Mouse (Mus musculus) adrenal gland, postnatal 10 days (tissue): ENCODE data around the gene Cdh20. TPM values are rescaled to one million over a fixed set of nuclear protein-coding genes. Genes with fewer than 3 reads are reported as not detected.

Source experiments
- DNase-seq: peaks from one replicate; pipeline ENCODE4 v3.0.0; 2021; ENCODE audit warnings: mixed read lengths
- long read RNA-seq, 2 experiments: library from polyadenylated mRNA; stranded (forward); transcript quantifications; one replicate each; pipeline ENCODE4 v2.0.0; 2021
- total RNA-seq, 2 experiments: library from RNA; stranded (reverse); gene quantifications; 2 replicates each; pipeline ENCODE4 v1.2.3; 2021

Cdh20 gene
- under 1 TPM; 0.33 to 0.36 TPM for total RNA-seq
- long read RNA-seq, experiment 1, result 0 reads
- long read RNA-seq, experiment 2, result 0 reads

DNA sequence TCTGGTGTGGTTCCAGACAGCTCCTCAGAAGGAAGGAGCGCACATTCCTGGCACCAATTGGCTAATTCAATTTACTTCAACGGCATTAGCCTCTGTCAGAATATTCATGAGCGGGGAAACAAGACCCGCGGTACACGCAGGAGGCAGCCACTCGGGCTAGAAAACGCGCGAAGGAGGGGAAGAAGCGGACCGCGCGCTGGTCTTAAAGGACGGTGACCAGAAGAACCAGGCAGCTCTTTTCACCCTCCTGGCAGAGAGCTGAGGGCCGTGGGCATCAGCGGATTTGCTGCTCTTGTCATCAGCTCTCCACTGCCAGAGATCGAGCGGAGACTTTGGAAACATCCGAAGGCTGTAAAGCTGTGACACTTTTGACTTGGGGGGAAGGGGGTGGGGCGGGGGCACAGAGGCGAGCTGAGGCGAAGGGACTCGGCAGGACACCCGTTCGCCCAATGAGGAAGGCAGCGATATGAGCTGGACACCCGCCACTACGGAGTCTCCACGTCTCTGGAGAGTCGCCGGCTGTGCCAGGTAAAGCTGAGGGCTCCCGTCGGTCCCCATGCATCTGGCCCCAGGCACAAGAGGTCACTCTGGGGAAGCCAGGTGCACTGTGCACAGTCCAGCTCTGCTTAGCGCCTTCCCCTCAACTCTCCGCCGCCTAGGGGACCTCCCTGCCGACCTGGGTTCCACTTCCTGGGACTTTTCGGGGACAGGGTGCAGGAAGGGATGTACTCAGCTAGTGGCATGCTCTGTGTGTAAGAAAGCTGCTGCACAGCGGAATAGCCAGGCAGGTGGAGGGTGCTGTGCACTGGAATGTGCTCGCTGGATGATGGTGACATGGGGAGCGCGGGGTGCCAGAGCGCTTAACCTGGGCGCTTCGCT is at the start of gene Cdh20:
Cdh20 (plus strand) TSS at position 159 of the 879 bp plus-strand sequence.
- peak; percentile 11 for DNase-seq

DNA sequence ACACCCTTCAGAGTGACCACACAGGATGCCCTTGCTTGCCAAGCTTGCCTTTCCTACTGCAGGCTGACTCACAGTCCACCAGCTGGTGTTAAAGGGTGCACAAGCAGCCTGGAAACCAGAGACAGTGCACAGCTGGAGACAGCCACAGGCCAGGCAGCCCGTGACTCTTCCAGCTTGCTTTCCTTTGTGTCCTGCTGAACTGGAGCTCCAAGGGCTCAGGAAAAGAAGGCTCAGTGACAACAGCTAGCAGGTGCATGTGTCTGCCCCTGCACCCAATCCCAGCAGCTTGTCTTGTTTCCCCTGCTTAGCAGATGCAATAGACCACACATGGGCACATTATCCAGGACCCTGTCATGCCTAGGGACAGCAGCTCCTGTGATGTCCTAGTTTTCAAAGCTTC is 21.5 kb upstream of the Cdh20 start:
- DNase-seq, result no peak

DNA sequence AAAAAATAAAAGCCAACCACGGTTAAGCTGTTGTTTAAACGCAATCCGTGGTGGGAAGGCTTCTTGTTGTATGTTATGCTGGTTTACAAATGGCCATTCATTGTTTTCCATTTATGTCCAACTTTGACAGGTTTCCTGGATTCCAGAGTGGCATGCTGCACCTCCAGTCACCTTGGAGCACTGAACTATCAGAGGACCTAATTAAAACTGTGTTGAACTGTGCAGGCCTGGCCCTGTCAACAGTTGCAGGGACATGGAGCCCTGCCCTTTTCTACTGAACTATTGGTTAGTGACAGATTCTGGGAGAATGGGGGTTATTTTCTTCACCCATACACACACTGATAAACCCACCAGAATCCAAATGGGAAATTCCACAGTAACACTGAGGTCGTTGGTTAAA is 20.9 kb upstream of the Cdh20 start:
- no peak for DNase-seq

DNA sequence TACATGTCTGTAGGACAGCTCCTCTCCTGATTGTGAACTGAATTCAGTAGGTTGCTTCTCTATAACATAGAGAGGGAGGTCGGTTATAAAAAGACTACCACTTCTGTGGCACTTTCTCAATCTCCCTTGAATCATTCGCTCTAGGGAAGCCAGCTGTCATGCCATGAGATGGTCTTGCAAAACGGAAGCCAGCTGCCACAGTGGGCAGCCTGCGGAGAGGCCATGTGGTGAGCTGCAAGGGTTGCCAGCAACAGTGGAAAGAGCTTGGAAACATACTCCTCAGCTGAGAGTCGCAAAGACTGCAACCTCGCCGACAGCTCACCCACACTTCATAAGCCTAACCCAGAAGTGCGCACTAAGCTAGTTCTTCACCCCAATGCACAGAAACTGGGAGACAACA is 13.8 kb upstream of the Cdh20 start:
- DNase-seq, result no peak

DNA sequence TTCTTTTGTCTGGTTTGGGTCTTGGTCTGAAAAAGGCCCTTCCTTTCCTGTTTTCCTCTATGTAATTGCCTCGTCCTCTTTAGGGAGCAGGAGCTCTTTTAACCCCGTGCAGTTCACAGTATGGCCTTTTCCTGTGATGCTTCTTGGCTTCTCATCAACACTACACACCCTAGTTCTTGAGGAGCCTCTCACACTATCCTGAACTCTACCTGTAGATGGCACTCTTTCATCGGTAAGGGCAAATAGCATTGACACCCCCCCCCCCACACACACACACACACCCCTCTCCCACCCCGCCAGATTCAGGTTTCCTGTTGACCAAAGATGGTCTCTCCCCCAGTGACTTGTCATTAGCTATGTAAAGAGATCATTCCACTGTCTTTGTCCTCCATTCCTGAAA is 12.4 kb upstream of the Cdh20 start:
- no peak for DNase-seq

DNA sequence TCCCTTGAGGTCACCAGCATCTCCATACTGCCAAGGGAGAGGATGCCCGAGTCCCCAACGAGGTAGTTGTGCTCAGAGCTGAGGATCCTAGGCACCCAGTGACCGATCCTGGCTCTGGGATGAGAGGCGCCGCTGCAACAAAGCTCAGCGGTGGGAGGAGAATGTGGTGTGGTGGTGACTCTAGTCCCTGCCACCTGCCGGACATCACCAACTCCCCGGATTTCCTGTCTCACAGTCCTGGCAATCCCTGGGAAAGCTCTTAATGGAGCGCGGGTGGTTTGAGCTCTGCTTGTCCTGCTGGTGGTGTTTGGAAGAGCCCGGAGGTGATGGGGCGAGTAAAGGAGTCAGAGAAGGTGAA is 900 bp downstream of the Cdh20 start:
- DNase-seq, result no peak

DNA sequence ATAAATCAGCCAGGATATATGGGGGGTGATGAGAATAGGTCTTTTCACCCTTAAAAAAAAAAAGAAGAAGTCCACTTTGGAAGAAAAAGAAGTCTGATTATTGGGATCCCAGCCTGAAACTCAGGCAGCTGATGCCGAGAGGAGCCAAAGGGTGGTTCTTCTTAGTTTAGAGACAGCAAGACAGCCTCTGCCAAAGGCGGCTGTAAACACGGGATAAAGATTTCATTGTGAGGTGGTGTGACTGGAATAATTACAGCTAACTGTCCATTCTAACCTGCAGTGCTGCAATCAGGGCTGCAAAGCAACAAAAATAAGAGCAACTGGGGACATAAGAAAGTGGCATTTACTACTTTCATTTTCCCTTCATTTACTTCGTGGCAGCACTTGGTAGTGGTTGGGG is 3.6 kb downstream of the Cdh20 start:
- DNase-seq, result no peak

DNA sequence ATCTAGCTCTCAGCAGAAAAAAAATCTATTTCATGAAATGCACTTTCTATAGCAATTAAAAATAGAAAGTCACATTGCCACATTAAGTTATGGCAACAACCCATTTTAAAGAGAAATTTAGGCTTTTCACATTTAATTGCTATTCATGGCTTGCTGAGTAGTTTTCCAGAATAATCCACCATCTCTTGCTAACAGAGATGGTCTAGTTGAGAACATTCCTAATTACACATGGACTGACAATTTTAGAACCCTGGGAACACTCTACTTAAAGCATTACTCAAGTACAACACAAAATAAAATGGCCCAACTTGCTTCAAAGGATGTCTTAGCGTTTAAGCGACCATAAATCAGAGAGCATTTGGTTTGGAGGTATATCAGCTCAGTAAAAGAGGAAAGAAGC is 4.9 kb downstream of the Cdh20 start:
- no peak for DNase-seq

DNA sequence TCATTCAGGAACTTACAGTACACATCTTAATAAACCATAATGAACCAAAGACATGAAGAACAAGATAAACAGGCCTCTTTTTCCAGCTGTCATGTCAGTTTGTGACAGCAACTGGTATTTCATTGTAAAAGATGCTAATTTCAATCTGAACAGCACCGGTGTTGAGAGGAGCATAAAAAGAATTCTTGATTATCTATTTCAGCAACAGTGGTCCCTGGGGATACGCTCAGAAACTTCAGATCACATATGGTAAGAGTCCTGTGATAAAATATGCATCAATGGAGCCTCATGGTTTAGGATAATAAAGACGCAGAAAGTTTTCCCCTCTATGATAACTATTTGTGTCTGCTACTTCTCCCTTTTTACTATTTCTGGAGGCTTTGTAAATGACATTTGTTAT is 25.2 kb downstream of the Cdh20 start:
- DNase-seq, result no peak

DNA sequence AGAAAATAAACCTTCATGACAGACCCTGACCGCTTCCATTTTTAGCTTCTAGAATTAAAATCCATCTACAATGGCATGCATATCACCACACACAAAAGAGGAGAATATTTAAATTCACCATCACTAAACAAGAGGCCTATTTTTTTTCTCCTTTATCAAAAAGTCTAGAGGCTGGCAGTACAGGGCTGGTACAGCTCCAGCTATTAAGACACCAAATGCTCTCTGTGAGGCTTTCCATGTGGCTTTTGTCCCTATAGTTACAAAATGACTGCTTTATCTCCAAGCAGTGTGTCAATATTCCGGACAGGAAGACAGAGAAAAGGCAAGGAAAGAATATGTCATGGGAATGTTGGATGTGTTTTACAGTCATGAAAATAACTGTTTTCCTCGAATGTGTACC is 27.8 kb downstream of the Cdh20 start:
- no peak for DNase-seq

DNA sequence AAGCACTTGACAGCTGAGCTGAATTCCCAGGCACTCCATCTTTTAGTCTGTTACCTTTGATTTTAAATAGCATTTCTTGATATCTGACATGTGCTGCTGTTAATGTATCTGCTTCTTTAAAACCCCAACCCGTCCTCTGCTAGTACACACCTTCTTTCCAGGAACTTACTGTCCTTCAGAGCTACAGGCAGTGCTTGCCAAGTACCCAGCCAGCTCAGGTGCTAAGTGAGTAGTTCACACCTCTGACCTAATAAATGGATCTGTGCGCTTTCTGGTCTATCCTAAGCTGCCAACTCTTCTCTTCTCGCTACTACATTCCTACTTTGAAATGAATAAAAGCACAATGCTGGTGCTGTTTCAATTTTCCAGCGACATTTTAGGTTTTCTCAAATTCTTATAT is 28.8 kb downstream of the Cdh20 start:
- DNase-seq, result no peak

DNA sequence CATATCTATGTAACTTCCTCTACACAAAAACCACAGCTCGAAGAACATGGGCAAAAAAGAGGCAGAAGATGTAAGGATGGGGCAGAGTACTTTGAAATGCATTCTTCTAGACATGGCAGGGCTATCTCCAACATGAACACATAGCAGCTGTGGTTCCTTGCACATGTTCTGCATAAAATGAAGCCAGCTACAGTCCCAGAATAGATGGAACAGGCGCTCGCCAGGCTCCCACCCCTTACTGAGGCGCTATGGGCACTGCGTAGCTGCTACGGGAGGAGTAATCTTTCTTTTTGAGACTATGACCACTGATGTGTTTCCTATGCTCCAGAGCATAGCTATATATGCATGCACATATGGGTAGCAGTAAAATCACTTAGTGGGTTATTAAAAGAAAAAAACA is 36.4 kb downstream of the Cdh20 start:
- DNase-seq, result no peak

DNA sequence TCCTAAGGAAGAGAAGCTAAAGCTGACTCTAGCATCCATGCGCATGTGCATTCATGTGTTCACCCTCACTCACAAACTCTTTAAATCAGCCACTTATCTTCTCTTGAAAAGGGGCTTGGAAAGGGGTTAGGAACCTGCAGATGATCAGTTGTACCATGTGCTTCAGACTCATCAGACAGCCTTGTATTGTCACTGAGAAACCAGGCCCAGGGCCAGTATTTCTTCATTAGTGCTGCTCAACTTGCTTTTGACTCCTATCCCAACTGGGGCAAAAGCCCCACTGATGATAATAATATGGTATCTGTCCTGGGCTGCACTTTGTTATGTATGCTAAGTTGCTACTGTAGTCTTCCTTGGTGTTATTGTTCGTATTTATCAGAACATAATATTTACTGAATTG is 38.9 kb downstream of the Cdh20 start:
- DNase-seq, result no peak

DNA sequence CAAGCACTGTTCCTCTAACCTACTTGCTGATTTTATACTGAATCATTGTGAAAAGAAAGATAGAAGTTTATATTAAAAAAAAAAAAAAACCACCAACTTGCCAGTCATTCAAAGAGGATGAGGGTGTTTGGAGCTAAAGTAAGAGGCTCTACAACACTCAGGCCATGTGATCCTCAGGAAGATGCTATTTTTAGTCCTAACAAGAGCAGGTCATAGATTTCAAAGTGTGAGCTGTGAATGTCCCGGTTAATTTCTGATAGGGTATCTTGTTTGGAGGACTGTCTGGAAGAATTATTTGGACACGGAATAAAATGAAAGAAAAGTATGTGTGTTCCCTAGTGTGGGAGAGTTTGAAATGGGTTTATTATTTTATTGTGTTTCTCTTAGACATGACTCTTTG is 49.2 kb downstream of the Cdh20 start:
- DNase-seq, result no peak

DNA sequence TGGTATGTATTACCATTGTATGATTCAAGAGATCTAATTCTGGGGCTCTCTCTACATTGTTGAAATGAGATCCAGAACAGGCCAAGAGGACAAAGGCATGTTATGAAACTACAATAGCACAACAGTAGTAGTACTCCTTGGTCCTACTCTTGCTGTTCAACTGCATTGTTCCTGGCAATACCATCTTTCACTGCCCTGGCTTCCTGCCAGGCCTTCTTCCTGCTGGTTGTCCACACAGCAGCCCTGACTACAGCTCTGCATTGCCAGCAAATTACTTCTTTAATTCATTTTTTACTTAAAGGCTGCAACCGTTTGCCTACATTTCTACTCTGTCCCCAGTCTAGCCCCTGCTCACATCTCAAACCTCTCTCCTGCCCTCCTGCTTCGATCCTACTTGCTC is 59.8 kb downstream of the Cdh20 start:
- DNase-seq, result peak; percentile 6

DNA sequence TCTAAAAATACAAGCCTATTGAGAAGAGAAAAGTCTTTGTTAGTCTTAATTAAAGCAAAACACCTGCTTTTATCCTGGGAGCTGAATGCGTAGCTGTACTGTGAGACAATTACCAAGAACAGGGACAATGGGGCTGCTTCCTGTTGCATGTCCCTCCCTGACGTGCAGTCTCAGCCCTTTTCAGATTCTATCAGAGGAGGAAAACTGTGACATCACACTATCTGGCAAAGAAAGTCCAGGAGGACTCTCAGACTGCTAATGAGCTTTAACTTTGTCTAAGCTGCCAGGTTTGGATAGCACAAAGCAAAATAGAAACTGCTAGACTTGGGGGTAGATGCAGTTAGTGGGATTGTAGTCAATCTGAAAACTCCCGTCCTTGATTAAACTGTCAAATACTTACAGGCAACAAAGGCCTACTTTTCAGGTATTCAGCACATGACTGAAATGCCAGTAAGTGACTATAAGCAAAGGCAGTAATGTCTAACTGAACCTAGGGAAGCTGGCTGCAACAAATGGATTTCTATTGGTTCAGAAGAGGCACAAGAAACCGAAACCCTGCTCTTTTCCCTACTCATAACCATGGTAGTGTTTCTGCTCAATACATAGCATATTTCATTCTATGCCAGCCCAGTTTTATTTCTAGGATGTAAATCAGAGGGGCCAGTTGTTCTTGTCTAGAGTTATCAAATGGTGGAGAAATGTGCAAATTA is 70.0 kb downstream of the Cdh20 start:
- no peak for DNase-seq

DNA sequence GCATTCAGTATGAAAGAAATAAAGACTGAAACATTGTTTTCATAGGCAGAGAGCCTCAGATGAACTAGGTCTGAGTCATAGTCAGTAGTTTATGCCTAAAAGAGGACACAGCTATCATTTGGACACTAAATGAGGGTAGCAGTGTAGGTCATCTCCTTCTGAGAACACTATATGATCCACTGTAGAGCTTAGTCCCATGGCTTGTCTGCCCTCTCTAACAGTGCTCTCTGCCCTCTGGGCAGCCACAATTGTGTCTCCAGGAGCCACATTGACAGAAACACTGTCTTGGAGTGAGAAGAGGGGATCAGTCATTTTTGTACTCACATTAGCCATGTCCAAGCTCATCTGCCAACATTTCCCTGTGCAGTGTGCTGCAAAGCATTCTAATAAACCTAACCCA is 70.7 kb downstream of the Cdh20 start:
- no peak for DNase-seq

DNA sequence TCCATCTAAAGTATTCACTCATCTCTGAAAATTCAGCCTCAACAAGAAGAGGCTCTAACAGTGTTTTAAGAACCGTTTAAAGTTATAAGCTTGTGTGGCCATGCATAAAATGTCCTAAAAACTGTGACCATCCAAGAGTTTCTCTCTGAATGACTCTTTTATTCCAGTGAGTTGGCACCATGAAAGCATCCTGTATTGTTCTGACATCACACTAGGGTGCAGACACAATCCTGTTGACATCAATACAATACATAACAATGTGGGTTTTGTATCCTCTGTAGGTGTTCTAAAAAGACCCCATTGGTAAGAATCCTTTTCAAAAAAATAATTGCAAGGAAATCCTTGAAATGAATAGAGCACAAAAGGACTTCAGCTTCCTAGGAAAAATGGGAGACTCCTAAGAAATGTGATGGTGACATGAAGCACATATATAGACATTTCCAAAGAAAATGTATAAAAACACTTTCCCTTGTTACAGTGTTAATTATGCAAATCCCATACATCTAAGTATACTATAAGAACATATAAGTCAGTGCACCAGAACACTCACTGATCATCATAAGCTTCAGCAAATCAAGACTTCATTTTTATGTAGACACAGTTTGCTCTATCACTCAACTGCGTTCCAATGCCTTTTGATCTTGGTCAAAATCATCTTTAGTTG is 80.1 kb downstream of the Cdh20 start:
- DNase-seq, result no peak

DNA sequence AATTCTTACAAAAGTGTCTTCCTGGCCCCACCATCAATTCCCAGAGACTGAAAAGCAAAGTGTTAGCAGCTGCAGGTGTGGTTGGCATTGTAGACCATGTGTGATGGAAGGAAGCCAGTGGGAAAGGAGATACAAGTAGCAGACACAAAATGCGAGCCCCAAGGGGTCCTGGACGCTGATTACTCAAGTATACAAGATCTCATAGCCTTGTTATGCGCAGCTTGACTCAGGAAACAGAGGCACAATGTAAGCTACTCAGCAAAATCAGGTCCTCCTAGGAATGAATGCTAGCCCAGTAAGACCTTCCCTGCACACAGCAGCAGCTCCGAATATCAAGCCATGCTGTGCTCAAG is 80.6 kb downstream of the Cdh20 start:
- no peak for DNase-seq

DNA sequence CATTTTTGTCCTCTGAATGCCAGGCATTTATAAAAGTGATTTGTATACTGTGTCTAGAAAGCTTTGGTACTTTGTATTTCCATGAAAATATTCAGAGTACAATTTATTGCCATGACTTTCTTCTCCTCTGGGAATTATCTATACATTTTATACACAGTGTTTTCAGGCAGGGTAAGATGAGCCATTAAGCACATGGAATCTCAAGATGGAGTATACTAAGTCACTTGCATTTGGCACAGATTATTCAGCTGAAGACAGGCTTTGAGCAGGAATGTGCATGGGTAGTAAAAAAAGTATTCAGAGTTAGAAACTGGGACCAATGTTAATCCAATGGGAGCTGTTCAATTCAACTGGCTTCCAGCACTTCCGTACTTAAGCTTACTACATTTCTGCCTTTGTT is 109.1 kb downstream of the Cdh20 start:
- DNase-seq, result no peak

DNA sequence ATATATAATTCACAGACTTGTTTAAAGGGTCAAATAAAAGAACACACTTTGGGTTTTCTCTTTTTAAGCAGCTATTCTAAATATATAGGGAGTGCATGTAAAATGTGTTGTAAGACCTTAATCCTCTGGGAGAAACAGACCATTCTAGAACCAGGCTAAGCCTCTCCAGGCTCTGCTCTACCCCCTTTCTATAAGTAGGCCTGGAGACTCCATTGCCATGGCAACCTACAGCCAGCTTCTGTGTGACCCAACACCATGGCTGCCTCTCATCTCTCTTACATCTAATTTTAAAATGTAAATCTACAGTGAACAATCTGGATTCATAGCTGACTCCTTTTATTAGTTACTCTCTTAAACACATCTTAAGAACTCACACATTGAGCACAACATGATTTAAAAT is 133.5 kb downstream of the Cdh20 start:
- DNase-seq, result no peak

DNA sequence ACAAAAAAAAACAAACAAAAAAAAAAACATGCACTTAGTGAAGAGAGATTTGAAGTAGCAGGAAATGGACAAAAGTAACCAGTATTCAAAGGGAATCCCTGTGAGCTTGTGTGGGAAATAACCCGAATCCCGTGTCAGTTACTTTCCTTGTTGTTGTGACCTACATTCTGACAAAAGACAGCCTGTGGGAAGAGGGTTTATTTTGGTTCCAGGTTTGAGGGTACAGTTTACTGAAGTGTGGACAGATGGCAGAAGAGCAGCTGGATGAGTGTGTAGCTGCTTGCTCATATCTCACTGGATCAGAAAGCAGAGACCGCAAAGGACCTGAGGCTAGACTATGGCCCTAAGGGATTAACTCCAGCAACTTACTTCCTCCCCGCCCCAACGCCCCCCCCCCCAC is 135.1 kb downstream of the Cdh20 start:
- DNase-seq, result no peak

DNA sequence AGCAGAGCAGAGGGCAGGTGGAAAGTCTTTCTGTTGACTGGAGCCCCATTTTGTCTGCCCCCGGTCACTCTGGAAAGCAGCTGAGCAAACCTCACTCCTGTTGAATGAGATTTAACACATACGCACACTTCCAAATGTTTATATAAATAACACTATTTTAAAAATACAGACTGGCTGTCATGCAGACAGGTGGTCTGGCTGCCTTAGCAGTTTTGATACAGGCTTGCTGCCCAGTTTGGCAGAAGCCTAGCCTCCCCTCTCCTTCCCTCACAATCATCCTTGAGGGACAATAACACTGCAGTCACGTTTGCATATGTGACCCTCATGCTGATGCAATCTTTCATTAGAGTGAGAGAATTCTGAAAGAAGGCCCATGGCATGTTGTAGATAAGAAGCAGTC is 144.1 kb downstream of the Cdh20 start:
- no peak for DNase-seq

DNA sequence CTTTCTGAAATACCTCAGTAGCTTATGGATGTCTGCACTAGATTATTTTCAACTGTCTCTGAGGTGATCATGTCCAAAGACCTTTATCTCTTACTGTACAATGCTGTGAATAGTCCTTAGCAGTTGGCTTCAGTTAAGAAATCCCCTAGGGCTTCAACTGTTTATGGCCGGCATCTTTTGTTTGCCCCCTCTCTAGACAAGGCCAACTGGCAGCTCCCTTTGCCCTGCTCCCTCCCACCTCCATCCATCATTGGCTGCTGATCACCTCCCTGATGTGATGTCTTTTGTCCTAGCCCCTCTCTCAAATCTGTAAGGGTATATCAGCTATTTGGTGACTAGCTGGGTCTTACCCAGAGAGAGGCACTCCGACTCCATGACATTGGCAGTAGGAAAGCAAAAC is 148.2 kb downstream of the Cdh20 start:
- DNase-seq, result no peak
